Mouse (Mus musculus) right cerebral cortex, postnatal 4 days (tissue): ENCODE results near the gene Ist1.

Experiments
- DNase-seq: peaks from one replicate; pipeline ENCODE4 v3.0.0-alpha.2; 2022

Ist1 gene

DNA sequence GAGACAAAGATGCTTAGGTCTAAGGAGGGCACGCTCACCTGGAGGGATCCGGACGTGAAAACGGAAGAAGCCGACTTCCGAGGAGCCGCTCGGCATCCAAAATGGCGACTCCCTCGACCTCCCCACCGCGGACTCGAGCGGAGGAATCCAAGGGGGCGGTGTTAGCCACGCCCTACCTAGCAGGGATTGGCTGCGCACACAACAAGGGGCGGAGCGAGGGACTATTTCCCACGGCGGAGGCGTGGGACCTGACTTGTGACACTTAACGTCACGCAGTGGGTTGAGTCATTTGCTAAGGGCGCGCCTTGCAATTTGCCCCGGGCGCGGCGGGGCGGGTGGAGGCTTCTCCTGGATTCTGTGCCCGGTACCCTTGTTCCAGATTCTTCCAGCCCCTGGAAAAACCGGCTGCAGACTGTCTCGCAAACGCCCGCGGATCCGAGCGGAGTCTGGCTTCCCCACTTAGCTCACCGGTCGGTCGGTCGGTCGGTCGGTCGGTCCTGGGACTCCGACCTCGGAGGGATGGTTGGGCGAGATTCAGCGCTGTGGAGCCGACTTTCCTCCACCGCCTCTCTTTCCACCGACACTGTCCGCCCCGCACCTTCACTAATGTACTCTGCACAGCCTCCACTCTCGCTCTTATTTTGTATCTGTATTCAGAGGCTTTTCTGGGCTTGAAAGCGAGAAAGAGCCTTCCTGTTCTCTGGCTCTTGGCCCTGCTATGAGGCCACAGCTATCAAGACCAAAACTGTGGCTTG is at the start of gene Ist1:
Gene Ist1, minus strand, starts transcription at position 115 of the 755 bp plus-strand sequence.
- DNase-seq: peak; percentile 98

DNA sequence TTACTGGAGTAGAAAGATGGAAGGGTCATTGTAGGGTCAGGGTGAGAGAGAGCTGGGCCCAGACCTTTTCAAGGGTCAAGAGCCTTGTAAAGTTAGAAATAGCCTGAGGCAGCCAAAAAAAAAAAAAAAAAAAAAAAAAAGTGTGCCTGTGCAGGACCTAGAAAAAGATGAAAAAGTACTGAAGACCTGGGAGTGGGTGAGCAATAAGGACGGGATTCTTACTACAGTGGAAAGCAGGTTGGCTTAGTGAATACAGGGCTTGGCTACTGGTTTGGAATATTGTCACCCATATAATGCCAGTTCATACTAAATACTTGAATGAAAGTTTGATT is 45.0 kb upstream of the Ist1 start:
- DNase-seq: no peak

DNA sequence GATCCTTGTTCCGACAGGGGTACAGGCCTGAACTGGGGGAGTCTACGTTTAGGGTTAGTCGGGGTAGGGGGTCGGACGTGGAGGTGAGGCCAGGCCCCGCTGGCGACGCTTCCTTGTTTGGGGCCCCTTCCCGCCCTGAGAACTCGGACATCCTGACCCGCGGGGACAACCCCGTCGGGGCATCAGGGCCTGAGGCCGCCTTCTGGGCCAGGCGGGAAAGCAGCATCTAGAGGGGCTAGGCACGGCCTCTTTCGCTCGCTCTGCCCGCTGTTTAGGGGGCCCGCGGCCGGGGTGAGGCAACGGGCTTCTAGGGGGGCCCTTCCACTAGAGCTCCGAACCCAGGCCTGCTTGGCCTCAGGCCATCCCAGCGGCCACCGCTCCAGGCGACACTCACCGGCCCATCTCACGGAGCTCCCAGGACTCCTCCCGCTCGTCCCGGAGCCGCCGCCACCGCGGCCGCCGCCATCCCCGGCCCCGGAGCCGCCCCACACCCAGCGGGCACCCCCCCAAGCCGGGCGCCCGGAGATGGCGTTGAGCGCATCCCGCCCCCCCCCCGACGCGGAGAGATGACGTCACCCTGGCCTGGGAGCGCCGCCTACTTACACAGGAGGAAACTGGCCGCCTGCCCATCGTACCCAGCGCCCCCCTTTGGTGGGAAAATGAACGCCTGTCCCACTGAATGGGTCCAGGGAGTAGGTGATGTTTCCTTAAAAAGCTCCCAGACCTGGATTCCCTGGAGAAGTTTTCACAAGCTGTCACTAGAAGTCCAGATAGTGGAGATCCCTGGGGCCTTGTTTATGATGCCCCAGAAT is 44.4 kb upstream of the Ist1 start, which contains the start of gene Atxn1l:
Gene Atxn1l, minus strand, starts transcription at position 503 of the 812 bp plus-strand sequence.
- peak; percentile 95 for DNase-seq

DNA sequence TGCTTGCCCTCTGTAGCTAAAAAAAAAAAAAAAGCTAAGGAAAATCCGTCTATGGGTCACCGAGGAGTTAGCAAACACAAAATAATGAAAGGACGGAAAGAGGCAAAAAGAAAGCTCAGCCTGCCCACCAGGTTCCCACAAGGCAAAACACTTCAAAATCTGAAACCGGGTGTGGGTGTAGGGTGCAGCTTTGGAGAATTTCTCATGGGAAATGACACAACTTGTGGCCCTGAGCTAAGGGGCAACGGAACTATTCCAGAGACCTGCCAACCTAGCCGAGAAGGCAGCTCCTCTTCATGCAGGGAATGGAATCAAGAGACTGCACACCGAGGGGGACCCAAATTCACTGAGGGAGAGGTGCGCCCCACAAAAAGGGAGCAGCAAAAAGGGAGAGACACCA is 43.8 kb upstream of the Ist1 start:
- DNase-seq: no peak

GRCm38 (mm10) chr8:109734018-109734417 is 41.0 kb upstream of the Ist1 start:
- DNase-seq: no peak

GRCm38 (mm10) chr8:109731012-109731411 is 38.0 kb upstream of the Ist1 start:
- DNase-seq: no peak

- DNase-seq: no peak
Observed at GRCm38 (mm10) chr8:109725106-109725505, 32.0 kb upstream of the Ist1 start.

DNA sequence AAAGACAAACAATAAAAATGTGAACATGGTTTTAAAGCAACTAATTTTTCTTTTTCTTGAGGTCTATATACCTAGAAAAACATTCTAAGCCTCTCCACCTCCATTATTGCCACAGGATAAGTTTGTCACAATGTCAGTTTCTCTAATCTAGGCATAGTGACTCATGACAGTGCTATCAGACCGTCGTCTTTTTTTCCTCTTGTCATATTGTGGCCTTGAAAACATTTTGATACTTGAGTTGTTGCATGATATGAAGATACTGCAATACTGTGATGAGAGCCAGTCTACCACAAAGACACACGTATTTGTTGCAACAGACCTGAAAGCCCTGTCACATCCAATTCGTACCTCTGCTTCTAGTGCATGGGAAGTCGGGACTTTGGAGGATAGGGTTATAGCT is 21.9 kb upstream of the Ist1 start:
- no peak for DNase-seq

DNA sequence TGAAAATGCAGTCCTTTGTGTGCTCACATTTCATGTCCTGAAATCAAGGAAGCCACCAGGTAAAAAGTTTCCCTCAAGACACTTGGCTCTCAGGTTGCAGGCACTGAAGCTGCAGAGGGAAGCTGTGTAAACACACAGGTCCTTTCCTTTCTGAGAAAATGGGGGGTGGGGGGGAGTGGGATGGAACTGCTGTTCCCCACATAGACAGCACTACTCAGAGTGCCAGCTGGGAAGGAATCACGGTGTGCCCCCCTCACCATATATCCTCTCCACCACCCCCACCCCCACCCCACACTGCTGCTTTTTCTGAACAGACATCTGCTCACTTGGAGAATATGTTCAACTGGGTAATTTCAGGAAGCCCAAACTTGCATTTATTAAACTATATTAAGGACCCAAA is 19.5 kb upstream of the Ist1 start:
- DNase-seq: no peak

- no peak for DNase-seq
Observed at GRCm38 (mm10) chr8:109707921-109708320, 14.9 kb upstream of the Ist1 start.

DNA sequence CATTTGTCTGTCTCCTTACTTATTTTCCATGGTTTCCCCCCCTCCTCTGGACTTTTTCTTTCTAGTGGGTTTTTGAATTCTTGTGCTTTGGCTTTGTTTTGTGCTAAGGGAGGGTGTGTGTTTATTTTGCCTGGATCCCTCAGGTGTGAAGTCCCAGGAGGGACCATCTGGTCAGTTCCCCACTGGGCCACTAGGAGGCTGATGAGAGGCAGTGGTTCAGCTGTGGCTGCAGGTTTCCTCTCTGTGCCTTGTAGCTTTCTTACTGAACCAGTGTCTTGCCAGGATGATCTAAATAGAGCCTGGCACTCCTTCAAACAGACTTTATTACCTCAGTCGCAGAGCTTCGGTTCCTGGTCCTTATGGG is 13.8 kb upstream of the Ist1 start:
- peak; percentile 67 for DNase-seq

DNA sequence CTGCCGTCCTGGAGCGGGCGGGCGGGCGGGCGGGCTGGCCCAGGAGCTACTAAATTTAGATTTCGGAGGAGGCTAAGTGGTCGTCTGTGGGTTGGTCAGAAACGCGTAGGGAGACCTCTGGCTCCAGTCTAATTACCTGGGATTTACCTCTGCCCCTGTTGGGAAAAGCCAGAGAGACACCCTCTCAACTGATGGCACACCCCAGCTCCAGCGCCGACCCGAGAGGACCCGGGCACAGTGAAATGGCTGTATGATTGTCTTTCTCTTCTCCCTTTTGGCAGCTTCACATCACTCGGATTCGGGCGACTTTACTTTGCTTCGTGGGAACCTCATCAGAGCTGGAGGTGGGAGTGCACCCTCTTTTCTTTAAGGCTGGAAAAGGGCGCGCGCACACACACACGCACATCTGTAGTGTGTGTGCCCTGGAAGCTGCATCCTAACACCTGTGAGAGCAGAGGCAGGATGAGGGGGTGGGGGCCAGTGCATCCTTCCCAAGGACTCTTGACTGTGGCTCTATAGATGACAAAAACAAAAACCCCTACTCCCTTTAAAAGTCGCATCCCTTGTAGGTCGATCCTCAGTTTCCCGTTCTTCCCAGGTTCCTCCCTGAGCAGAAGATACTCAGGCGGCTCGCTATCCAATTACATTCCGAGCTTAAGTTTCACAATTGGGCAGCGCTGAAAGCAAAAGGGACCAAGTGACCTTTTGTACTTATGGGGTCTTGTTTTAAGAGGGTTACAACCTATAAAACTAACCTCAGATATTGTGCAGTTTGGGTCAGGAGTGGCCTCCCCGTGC is 13.2 kb upstream of the Ist1 start:
- peak; percentile 30 for DNase-seq

DNA sequence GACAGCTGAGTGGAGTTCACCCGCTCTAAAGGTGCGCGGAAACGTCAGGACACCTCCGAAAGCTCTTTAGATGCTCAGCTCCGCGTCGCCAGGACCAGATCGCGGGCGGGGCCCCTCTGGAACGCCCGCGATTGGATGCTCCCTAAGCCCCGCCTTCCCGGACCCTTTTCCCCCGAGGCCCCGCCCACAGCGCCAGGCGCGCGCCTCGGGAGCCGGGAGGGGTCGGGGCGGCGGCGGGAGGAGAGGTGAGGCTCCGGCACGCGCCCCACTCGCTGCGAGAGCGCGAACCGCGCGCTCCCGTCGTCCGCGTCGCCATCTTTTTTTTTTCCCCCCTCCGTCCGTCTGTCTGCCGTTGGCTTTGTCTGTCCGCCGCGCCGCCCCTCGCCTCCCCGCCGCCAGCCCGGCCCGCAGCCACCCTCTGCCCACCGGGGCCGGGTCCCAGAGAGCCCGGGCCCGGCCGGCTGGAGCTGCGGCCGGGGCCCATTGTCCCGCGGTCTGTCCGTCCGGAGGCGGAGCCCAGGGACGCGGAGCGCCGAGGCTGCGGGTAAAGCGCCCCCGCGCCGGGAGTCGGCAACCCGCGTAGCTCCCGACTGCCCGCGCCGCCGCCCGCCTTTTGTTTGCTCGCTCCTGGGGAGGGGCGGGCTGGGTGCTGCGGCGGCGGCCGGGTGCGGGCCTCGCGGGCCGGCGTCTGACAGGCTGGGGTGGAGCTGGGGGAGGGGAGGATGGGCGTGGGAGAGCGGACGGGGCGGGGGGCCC is 12.4 kb upstream of the Ist1 start, which contains the start of gene Zfp821:
Gene Zfp821, plus strand, starts transcription at position 227 of the 756 bp plus-strand sequence.
- peak; percentile 95 for DNase-seq

- DNase-seq: no peak
Observed at GRCm38 (mm10) chr8:109704565-109705319, 11.7 kb upstream of the Ist1 start.

DNA sequence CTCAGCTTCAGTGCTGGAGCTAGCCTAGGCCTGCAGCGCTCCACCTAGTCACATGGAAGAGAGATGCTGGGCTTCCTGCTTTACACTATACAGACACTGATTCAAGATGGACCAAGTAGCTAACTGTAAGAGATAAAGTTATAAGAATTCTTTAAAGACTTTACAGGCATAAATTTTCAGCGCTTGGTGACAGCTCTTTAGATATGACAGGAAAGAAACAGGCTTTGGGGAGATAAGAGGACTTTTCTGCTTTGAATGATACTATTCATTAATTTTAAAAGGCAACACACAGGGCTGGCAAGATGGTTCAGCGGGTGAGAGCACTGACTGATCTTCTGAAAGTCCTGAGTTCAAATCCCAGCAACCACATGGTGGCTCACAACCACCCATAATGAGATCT is 5.4 kb upstream of the Ist1 start:
- no peak for DNase-seq

DNA sequence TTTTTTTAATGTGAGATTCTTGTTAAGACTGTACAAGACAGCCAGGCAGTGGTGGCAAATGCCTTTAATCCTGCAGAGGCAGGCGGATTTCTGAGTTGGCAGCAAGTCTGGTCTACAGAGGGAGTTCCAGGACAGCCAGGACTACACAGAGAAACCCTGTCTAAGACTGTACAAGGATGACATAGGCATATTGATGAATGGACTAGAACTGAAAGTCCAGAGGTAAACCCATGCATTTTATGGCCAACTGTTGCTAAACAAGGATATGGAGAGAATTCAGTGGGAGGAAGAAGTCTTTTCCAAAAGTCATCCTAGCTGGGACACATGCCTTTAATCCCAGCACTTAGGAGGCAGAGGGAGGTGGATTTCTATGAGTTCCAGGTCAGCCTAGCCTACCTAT is 4.7 kb upstream of the Ist1 start:
- DNase-seq: no peak

GRCm38 (mm10) chr8:109694154-109694553 is 1.1 kb upstream of the Ist1 start:
- no peak for DNase-seq

GRCm38 (mm10) chr8:109692443-109693145 is 466 bp downstream of the Ist1 start:
- no peak for DNase-seq

DNA sequence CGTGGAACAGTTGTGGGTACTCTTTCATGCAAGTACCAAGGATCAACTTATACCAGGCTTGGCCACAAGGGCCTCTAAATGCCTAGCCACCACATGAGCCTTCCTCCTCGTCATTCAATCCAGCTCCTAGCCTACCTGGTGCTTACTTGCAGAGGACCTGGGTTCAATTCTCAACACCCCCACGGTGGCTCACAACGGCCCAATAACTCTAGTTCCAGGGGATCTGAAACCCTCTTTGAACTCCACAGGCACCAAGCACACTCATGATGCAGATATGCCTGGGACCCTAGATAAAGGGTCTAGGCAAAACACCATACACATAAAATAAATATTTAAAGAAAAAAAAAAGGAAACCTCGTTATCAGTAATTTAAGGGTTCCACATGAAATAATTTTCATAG is 1.3 kb downstream of the Ist1 start:
- DNase-seq: no peak

DNA sequence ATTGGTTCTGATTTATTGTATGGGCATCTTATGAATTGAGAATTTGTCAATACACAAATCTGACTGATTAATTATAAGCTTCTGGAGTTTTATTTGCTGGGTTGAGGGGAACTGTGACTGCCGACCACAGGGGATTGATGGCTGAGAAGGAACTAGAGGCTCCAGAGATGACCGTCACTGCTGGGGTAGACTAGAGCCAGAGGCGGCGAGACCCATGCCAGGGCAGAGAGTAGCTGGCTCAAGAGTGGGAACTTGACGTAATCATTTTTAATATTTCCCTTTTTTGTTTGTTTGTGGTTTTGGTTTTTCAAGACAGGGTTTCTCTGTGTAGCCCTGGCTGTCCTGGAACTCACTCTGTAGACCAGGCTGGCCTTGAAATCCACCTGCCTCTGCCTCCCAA is 5.8 kb downstream of the Ist1 start:
- DNase-seq: no peak

- DNase-seq: no peak
Observed at GRCm38 (mm10) chr8:109682120-109682519, 10.9 kb downstream of the Ist1 start.
